Mouse (Mus musculus) gastrocnemius, adult 18-20 months (tissue): Measurements from ENCODE around the gene Chmp5. TPM values are rescaled to one million over a fixed set of nuclear protein-coding genes. Genes with fewer than 3 reads are reported as not detected.

Experiments
- DNase-seq: peaks from one replicate; pipeline ENCODE4 v3.0.0; 2021; ENCODE audit warnings: low spot score
- microRNA-seq: library from miRNA; unstranded; fragments of <30 nt; microRNA quantifications from one replicate; pipeline ENCODE4 v1.2.0, GENCODE M21; 2021
- total RNA-seq, 2 experiments: library from RNA; stranded (reverse); gene quantifications; 2 replicates each; pipeline ENCODE4 v1.2.3; 2021

The Chmp5 gene
- total RNA-seq, 2 experiments from 2014 or later, result 23.2 to 25.4 TPM

DNA sequence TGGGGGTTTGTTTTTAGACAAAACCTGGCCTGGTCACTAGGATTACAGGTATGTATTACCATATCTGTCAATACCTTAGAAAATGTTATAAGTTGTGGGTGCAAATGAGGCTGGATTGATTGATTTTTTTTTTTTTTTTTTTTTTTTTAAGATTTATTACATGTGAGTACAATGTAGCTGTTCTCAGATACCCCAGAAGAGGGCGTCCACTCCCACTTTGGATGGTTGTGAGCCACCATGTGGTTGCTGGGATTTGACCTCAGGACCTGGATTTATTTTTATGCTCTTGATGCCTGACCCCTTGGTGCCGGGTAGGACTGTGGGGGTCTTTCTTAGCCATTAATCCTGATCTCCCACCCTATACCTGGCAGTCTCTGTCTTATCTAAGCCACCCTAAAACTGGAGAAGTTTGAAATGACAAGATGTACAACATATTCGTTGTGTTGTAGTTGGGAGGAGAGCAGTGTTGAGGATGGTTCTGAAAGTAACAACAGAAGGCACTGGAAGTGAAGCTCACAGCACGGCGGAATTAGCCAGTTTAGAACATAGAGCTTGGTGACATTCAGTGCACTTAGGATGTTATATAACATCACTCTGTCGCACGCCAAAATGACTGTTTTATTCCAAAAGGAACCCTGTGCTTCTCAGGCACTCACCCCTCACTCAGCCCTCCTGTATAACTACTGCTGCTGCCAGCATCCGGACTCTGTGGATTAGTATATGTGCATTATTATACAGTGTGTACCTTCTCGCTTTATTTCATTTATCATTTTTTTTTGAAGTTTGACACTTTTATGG is 52.8 kb downstream of the Chmp5 start:
- no peak for DNase-seq

DNA sequence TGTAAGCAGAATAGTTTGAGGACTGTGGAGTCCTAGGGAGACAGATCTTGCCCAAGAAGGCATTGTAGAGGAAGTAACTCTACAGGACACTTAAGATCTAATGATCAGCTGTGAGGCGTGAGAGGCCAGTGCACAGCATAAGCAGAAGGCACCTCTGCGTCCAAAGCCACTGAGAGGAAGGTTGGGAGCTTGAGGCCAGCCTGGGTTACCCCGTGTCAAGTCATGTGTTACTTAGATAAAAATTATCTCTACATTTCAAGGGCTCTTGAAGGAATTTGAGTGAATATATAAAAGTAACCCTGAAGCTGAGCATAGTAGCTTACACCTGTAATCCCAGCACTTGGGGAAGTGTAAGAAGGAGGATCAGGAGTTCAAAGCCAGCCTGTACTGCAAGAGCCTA is 65.1 kb downstream of the Chmp5 start:
- no peak for DNase-seq

Small RNAs within 50 kb of the gene (microRNA-seq; reads per million reads assigned to microRNA genes)
- not detected for gene Mir3094

Other genes with a start within 250 kb of the Chmp5 start
- gene Aptx, start 245.2 kb upstream of the Chmp5 start, total RNA-seq, result 10 to 100 TPM; 15.2 to 15.4 TPM
- gene Dnaja1, start 226.3 kb upstream of the Chmp5 start, total RNA-seq, result 10 to 100 TPM; 39.6 to 66.8 TPM
- gene Smu1, start 190.5 kb upstream of the Chmp5 start, total RNA-seq, result 10 to 100 TPM; 29.4 to 29.7 TPM
- gene B4galt1, start 94.4 kb upstream of the Chmp5 start, total RNA-seq, result 10 to 100 TPM; 23.0 to 25.4 TPM
- not detected for gene Spink4, start 28.4 kb upstream of the Chmp5 start, total RNA-seq
- gene Bag1, start 113 bp upstream of the Chmp5 start, total RNA-seq, result 100 to 1,000 TPM; 232 to 237 TPM
- gene Nfx1, start 22.5 kb downstream of the Chmp5 start, total RNA-seq, result 10 to 100 TPM; 18.8 to 19.5 TPM
- 10 to 100 TPM in 1 of 2 experiments, 1 to 10 TPM in 1; 6.4 to 10.6 TPM for gene Aqp7, start 99.7 kb downstream of the Chmp5 start, total RNA-seq
- gene Aqp3, start 149.8 kb downstream of the Chmp5 start, total RNA-seq, result not detected
- 10 to 100 TPM; 15.3 to 16.3 TPM for gene Nol6, start 176.0 kb downstream of the Chmp5 start, total RNA-seq
- gene Ube2r2, start 187.3 kb downstream of the Chmp5 start, total RNA-seq, result 100 to 1,000 TPM; 154 to 205 TPM